Mouse (Mus musculus) hindbrain, postnatal 0 days (tissue): ENCODE data around the gene Atp2a3. TPM values are rescaled to one million over a fixed set of nuclear protein-coding genes. Genes with fewer than 3 reads are reported as not detected.

Experiments used
- ATAC-seq: fragments of 200-750 bp; cut with Nextera tagmentation; 2 replicates; pipeline ENCODE4 v1.8.0; 2017; ENCODE audit warnings: mild to moderate bottlenecking, moderate TSS enrichment, moderate library complexity
- DNase-seq: peaks from one replicate; pipeline ENCODE4 v3.0.0-alpha.2; 2015; ENCODE audit warnings: low spot score
- H3K27ac ChIP-seq: fragments of 300-500 bp; sonication (generic); 2 replicates; pipeline ENCODE4 v1.5.1; 2014; ENCODE audit warnings: mild to moderate bottlenecking
- H3K27me3 ChIP-seq: fragments of 300-500 bp; sonication (generic); 2 replicates; pipeline ENCODE4 v1.6.1; 2014; ENCODE audit warnings: low read length, mixed read lengths; ENCODE audit not compliant: insufficient read depth
- H3K36me3 ChIP-seq: fragments of 300-500 bp; sonication (generic); 2 replicates; pipeline ENCODE4 v1.6.1; 2014; ENCODE audit warnings: low read length, mixed read lengths; ENCODE audit not compliant: insufficient read depth
- H3K4me1 ChIP-seq: fragments of 300-500 bp; sonication (generic); 2 replicates; pipeline ENCODE4 v1.6.1; 2014; ENCODE audit warnings: antibody characterized with exemption, low read length, mixed read lengths; ENCODE audit not compliant: insufficient read depth
- H3K4me2 ChIP-seq: fragments of 300-500 bp; sonication (generic); 2 replicates; pipeline ENCODE4 v1.6.1; 2014; ENCODE audit warnings: low read depth, mild to moderate bottlenecking, low read length, moderate library complexity, mixed read lengths
- H3K4me3 ChIP-seq: fragments of 300-500 bp; sonication (generic); 2 replicates; pipeline ENCODE4 v1.5.1; 2014; ENCODE audit warnings: low read length
- H3K9ac ChIP-seq: fragments of 300-500 bp; sonication (generic); replicated peaks from 2 replicates; pipeline ENCODE4 v1.6.1; 2014; ENCODE audit warnings: mild to moderate bottlenecking, low read length, moderate library complexity, mixed read lengths
- H3K9me3 ChIP-seq: fragments of 300-500 bp; sonication (generic); 2 replicates; pipeline ENCODE4 v1.6.1; 2016; ENCODE audit warnings: low read length, mixed read lengths
- CTCF ChIP-seq: IDR thresholded peaks from 2 replicates; pipeline ENCODE4 v1.5.1; 2016; ENCODE audit warnings: antibody characterized with exemption, control low read depth, low read depth
- WGBS: fragments of 180-500 bp; shearing (Covaris S2); extraction: QIAGEN DNeasy Blood & Tissue Kit; methylation state at CpG from one replicate; pipeline ENCODE4 v1.1.7; 2014; 5-methylcytosine and 5-hydroxymethylcytosine counted together
- polyA plus RNA-seq: library from polyadenylated mRNA; unstranded; fragments of >200 nt; fragmentation: Nextera tagmentation; extraction: Ambion mirVana; gene quantifications from 2 replicates; pipeline ENCODE4 v1.2.1, GENCODE M21; 2015
- total RNA-seq: library from RNA; depleted of rRNA; stranded (reverse); fragments of >200 nt; gene quantifications from 2 replicates; pipeline ENCODE4 v1.2.3, GENCODE M21; 2014

Atp2a3 gene
- total and polyA plus RNA-seq, 2 experiments from 2014 or later, result 2.4 TPM

DNA sequence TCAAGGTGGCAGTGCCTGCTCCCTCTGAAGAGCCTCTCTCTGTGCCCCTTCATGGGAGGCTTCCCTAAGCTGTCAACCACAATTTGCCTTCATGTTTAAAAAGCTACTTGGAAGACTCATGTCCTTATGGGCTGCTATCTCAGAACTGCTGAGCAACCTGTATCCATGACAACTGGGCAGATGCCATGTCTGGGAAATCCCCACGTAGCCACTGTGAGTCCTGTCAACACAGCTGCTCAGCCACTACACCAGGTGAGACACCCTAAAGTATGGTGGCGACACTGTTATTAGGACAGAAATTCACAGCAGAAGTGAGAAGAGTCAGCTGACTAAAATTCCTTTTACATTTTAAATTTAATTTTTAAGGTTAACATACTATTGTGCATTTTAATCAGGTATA lies 32.5 kb upstream of the Atp2a3 start:
- no peak overlapping the region for H3K27ac ChIP-seq
- no peak overlapping the region for H3K4me3 ChIP-seq
- no peaks in the 10 kb centered on the region for H3K9me3 ChIP-seq
- 49% methylated on average over 2 of the region's 2 CpGs for WGBS
- H3K9ac ChIP-seq, result no peak overlapping the region
- peak; percentile 57 for DNase-seq
- peaks cover 25% of the 10 kb centered on the region; the same call in 1 of the 2 replicates for H3K36me3 ChIP-seq
- no peak overlapping the region for H3K4me2 ChIP-seq
- no peak for TF ChIP-seq CTCF
- no peaks in the 10 kb centered on the region for H3K4me1 ChIP-seq
- no peaks in the 10 kb centered on the region for H3K27me3 ChIP-seq
- ATAC-seq, result no peak

- peak overlapping the region; percentile 32; the same call in 1 of the 2 replicates for H3K27ac ChIP-seq
- TF ChIP-seq CTCF, result peak; percentile 88
- no peaks in the 10 kb centered on the region for H3K27me3 ChIP-seq
- H3K4me2 ChIP-seq, result peak overlapping the region; percentile 47
- peak; percentile 83 for ATAC-seq
- peak; percentile 70 for DNase-seq
- H3K4me1 ChIP-seq, result no peaks in the 10 kb centered on the region
- no peaks in the 10 kb centered on the region for H3K9me3 ChIP-seq
- H3K36me3 ChIP-seq, result no peaks in the 10 kb centered on the region
- peak overlapping the region; percentile 21 for H3K4me3 ChIP-seq
- peak overlapping the region; percentile 25; the same call in 1 of the 2 replicates for H3K9ac ChIP-seq
- WGBS, result 25% methylated on average over 20 of the region's 20 CpGs
Observed at GRCm38 (mm10) chr11:72940208-72941143, 20.5 kb upstream of the Atp2a3 start.

DNA sequence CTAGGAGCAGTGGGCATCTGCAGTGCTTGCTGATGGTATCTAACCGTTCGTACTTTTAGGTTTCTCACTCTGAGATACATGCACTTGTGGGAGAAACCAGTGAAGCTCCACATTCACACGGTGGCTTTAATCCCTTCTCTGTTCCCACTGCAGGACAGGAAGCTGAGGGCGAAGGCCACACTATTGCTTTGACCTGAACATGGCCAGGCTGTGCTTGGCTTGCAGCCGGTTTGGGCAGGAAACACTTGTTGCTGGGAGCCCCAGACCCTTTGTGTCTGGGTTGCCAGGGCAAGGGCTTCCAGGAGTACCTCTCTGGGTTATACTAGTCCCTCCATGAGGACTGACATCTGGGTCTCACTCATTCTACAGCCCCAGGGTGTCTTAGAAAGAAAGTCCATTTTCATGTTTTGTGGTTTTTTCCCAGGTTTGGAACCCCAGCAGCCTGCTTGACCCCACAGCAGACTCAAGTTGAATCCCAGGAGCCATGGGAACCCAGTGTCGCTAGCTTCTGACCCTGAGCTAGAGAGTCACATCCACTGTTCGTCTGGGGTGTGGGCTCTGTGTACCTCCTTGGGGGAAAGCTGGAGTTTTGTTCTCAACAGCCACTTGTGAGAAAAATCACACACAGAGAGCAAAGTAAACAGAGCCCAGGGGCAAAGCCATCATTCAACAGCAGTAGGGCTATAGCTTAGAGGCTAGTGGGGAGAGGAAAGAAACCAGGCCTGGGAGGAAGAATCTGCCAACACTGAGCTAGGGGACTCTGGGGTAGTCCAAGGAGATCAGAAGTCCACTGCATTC lies 15.8 kb upstream of the Atp2a3 start:
- H3K36me3 ChIP-seq, result no peaks in the 10 kb centered on the region
- WGBS, result 53% methylated on average over 7 of the region's 7 CpGs
- TF ChIP-seq CTCF, result no peak
- DNase-seq (no peak), ATAC-seq (no peak)
- no peaks in the 10 kb centered on the region for H3K9me3 ChIP-seq
- H3K27me3 ChIP-seq, result no peaks in the 10 kb centered on the region
- H3K4me2 ChIP-seq, result no peak overlapping the region
- H3K27ac ChIP-seq, result no peak overlapping the region
- no peak overlapping the region for H3K9ac ChIP-seq
- no peak overlapping the region for H3K4me3 ChIP-seq
- no peaks in the 10 kb centered on the region for H3K4me1 ChIP-seq

GRCm38 (mm10) chr11:72945875-72946559 lies 15.0 kb upstream of the Atp2a3 start:
- WGBS, result 59% methylated on average over 6 of the region's 6 CpGs
- Histone ChIP-seq H3K27ac (no peak overlapping the region), H3K4me1 (no peaks in the 10 kb centered on the region), H3K9me3 (no peaks in the 10 kb centered on the region), H3K9ac (no peak overlapping the region), H3K27me3 (no peaks in the 10 kb centered on the region), H3K36me3 (no peaks in the 10 kb centered on the region), H3K4me3 (no peak overlapping the region), H3K4me2 (no peak overlapping the region)
- ATAC-seq (no peak), DNase-seq (no peak)
- no peak for TF ChIP-seq CTCF

GRCm38 (mm10) chr11:72946560-72947119 lies 14.3 kb upstream of the Atp2a3 start:
- DNase-seq (no peak), ATAC-seq (no peak)
- no peaks in the 10 kb centered on the region for H3K4me1 ChIP-seq
- H3K9ac ChIP-seq, result no peak overlapping the region
- H3K36me3 ChIP-seq, result no peaks in the 10 kb centered on the region
- H3K9me3 ChIP-seq, result no peaks in the 10 kb centered on the region
- H3K4me2 ChIP-seq, result no peak overlapping the region
- no peak for TF ChIP-seq CTCF
- no peak overlapping the region for H3K27ac ChIP-seq
- 51% methylated on average over 6 of the region's 6 CpGs for WGBS
- H3K27me3 ChIP-seq, result no peaks in the 10 kb centered on the region
- H3K4me3 ChIP-seq, result no peak overlapping the region

- H3K36me3 ChIP-seq, result no peaks in the 10 kb centered on the region
- H3K4me3 ChIP-seq, result no peak overlapping the region
- no peaks in the 10 kb centered on the region for H3K4me1 ChIP-seq
- DNase-seq (no peak), ATAC-seq (no peak)
- no peak overlapping the region for H3K4me2 ChIP-seq
- no peak for TF ChIP-seq CTCF
- no peak overlapping the region for H3K9ac ChIP-seq
- H3K27ac ChIP-seq, result no peak overlapping the region
- whole genome bisulfite sequencing, result 32% methylated on average over 11 of the region's 11 CpGs
- H3K27me3 ChIP-seq, result no peaks in the 10 kb centered on the region
- H3K9me3 ChIP-seq, result no peaks in the 10 kb centered on the region
Observed at GRCm38 (mm10) chr11:72947840-72948239, 13.1 kb upstream of the Atp2a3 start.
